Mouse (Mus musculus): ENCODE results near the gene Nr3c2. TPM values are rescaled to one million over a fixed set of nuclear protein-coding genes. Genes with fewer than 3 reads are reported as not detected.

Gene Nr3c2
- polyA plus RNA-seq, 1 experiment, result 7.6 TPM

DNA sequence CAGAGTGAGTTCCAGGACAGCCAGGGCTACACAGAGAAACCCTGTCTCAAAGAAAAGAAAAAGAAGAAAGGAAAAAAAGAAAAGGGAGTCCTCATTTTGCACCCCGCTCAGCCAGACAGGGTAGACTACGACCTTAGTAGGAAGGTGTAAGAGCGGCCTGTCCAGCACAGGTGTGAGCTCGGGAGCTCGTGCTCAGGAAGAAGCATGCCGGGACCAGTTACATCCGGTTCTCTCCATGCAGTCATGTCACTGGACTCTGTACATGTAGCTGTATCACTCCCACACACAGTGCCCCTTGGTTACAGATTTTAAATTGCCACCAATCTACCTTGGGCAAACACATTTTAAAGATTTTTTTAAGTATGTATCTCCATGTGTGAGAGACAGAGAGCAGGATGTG is 203.6 kb downstream of the Nr3c2 start:
- Histone ChIP-seq H3K36me3 (ENCODE audit: control insufficient read depth, insufficient read depth, low read length) (no peaks in the 10 kb centered on the region), H3K4me1 (ENCODE audit: control insufficient read depth, insufficient read depth, low read length) (peaks cover 5% of the 10 kb centered on the region; the same call in 1 of the 2 replicates), H3K27ac (ENCODE audit: insufficient read depth, low read depth, low read length) (no peak overlapping the region), H3K27me3 (replicated peaks; ENCODE audit: control insufficient read depth, insufficient read depth, low read length) (no peaks in the 10 kb centered on the region), H3K4me3 (ENCODE audit: insufficient read depth, low read depth, low read length) (no peak overlapping the region)
- TF ChIP-seq POLR2A (IDR thresholded peaks at IDR 0.05; ENCODE audit: low read depth, low read length), result no peak
- TF ChIP-seq CTCF (conservative IDR thresholded peaks at IDR 0.05; ENCODE audit: insufficient read depth, insufficient read length, low read depth, low read length), result no peak
- peak; percentile 39 for DNase-seq
- 60% methylated on average over 7 of the region's 7 CpGs for WGBS

DNA sequence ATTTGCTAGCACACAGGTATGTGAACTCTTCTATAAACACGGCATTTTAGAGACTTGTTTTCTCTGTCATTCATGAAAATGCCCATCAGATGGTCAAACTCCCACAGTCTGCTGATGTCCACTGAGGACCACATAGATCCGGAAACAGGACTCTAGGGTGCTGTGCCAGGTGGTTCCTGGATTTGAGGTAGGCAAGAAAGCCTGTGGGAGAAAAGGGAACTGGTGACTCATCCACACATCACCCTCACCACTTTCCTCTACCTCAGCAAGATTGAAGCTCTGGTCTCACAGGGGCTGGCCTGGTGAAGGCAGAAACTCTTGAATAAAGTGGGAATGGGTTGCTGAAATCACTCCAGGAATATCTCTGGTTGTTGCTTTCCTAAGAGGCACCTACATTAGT is 213.5 kb downstream of the Nr3c2 start:
- no peak for DNase-seq
- H3K27me3 ChIP-seq (replicated peaks; ENCODE audit: control insufficient read depth, insufficient read depth, low read length), result no peaks in the 10 kb centered on the region
- no peak for TF ChIP-seq POLR2A (IDR thresholded peaks at IDR 0.05; ENCODE audit: low read depth, low read length)
- TF ChIP-seq CTCF (conservative IDR thresholded peaks at IDR 0.05; ENCODE audit: insufficient read depth, insufficient read length, low read depth, low read length), result no peak
- no peak overlapping the region for H3K4me3 ChIP-seq (ENCODE audit: insufficient read depth, low read depth, low read length)
- H3K4me1 ChIP-seq (ENCODE audit: control insufficient read depth, insufficient read depth, low read length), result no peaks in the 10 kb centered on the region
- 89% methylated on average over 2 of the region's 2 CpGs for WGBS
- H3K27ac ChIP-seq (ENCODE audit: insufficient read depth, low read depth, low read length), result no peak overlapping the region
- no peaks in the 10 kb centered on the region for H3K36me3 ChIP-seq (ENCODE audit: control insufficient read depth, insufficient read depth, low read length)

DNA sequence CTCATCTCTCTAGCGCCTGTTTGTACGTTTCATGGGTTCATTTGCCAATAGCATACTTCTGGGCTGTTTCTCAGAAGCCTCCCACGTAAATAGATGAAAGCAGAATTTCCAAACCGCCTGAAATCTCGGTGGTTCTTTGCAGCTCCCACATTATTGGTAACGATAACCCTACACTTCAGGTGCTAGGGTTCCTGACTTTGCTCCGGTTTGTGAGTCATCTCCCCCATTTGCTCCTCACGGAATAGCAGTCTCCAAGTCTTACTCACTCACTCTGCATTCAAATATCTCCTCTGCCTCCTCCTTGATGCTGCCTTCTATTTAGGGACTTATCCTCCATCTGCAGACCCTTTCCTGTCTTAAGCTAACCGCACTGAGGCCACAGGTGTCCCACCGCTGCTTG is 215.5 kb downstream of the Nr3c2 start:
- Histone ChIP-seq H3K36me3 (ENCODE audit: control insufficient read depth, insufficient read depth, low read length) (no peaks in the 10 kb centered on the region), H3K27ac (ENCODE audit: insufficient read depth, low read depth, low read length) (no peak overlapping the region), H3K4me3 (ENCODE audit: insufficient read depth, low read depth, low read length) (no peak overlapping the region), H3K27me3 (replicated peaks; ENCODE audit: control insufficient read depth, insufficient read depth, low read length) (no peaks in the 10 kb centered on the region), H3K4me1 (ENCODE audit: control insufficient read depth, insufficient read depth, low read length) (no peaks in the 10 kb centered on the region)
- WGBS, result 92% methylated on average over 10 of the region's 10 CpGs
- TF ChIP-seq POLR2A (IDR thresholded peaks at IDR 0.05; ENCODE audit: low read depth, low read length) (no peak), CTCF (conservative IDR thresholded peaks at IDR 0.05; ENCODE audit: insufficient read depth, insufficient read length, low read depth, low read length) (no peak)
- no peak for DNase-seq

DNA sequence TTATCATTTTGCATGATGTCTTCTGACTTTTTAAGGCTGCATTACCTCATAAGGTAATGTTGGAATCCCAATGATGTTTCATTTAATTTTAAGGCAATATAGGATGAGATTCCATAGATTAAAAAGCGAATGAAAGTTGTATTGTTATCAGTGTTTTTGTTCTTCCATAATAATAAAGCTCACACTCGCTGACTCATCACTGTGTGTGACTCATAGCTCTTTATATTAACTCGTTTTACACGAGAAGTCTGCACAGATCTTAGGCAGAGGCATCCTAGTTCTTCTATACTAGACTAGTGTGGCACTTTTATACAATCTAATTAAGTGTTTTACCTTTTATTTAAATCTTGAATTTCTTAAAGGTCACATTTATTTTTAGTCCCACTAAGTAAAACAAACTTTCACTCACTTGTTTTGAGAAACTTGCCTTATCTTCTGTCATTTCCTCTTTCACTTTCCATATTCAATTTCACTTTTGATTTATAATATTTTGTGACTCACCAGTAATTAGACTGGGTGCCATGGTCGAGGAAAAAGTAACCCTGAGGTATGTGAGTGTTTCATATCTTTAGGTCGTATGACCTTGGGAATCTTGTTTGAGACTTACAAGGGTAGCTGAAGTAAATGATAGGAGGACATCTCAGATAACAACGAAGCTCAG is 217.3 kb downstream of the Nr3c2 start:
- 63% methylated on average over 7 of the region's 7 CpGs for WGBS
- no peak for TF ChIP-seq CTCF (conservative IDR thresholded peaks at IDR 0.05; ENCODE audit: insufficient read depth, insufficient read length, low read depth, low read length)
- TF ChIP-seq POLR2A (IDR thresholded peaks at IDR 0.05; ENCODE audit: low read depth, low read length), result no peak
- H3K27ac ChIP-seq (ENCODE audit: insufficient read depth, low read depth, low read length), result no peak overlapping the region

DNA sequence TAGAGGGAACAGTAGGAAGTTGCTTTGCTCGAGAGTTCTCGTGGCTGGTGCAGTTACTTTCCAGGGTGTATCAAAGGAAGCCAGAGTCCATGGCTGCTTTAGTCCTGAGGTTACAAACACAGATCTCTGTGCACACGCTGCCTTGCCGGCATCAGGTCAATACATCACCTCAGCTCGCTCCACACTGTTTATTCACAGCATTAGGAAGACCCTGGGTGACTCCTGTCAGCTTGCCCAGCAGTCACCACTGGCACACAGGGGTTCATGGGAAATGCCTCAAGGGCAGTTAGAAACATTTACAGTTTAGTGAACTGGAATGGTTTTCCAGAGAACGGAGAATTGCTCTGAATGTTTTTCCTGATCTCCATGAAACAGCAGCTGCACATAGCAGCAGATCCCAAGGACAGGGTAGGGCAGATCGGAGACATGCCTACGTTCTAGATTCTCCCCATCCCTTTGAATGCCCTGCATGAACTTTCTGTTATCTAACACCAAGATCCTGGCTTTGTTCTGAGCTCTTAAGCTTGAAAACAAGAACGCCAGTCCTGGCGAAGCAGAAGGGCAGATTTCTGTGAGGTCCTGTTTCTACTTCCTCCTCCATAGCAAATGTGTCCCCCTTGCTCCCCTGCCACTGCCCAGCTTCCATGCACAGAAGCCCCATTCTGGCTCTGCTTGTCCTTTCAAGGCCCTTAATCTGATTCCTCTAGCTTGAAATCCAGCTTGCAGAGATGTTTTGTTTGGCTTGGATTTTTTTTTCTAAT is 221.7 kb downstream of the Nr3c2 start:
- Histone ChIP-seq H3K27ac (ENCODE audit: insufficient read depth, low read depth, low read length) (peak overlapping the region; percentile 91), H3K36me3 (ENCODE audit: control insufficient read depth, insufficient read depth, low read length) (no peaks in the 10 kb centered on the region), H3K4me1 (ENCODE audit: control insufficient read depth, insufficient read depth, low read length) (0 out of 2 replicates have a peak, but pooled peaks cover 2% of the 10 kb centered on the region), H3K27me3 (replicated peaks; ENCODE audit: control insufficient read depth, insufficient read depth, low read length) (no peaks in the 10 kb centered on the region), H3K4me3 (ENCODE audit: insufficient read depth, low read depth, low read length) (no peak overlapping the region)
- TF ChIP-seq POLR2A (IDR thresholded peaks at IDR 0.05; ENCODE audit: low read depth, low read length) (no peak), CTCF (conservative IDR thresholded peaks at IDR 0.05; ENCODE audit: insufficient read depth, insufficient read length, low read depth, low read length) (no peak)
- WGBS, result 32% methylated on average over 10 of the region's 10 CpGs
- DNase-seq, result peak; percentile 80

More for the DNA sequence above, 217.3 kb downstream of the Nr3c2 start:
- DNase-seq, result no peak
- H3K4me1 ChIP-seq (ENCODE audit: control insufficient read depth, insufficient read depth, low read length), result 0 out of 2 replicates have a peak, but pooled peaks cover under 1% of the 10 kb centered on the region
- no peak overlapping the region for H3K4me3 ChIP-seq (ENCODE audit: insufficient read depth, low read depth, low read length)
- no peaks in the 10 kb centered on the region for H3K27me3 ChIP-seq (replicated peaks; ENCODE audit: control insufficient read depth, insufficient read depth, low read length)
- no peaks in the 10 kb centered on the region for H3K36me3 ChIP-seq (ENCODE audit: control insufficient read depth, insufficient read depth, low read length)

DNA sequence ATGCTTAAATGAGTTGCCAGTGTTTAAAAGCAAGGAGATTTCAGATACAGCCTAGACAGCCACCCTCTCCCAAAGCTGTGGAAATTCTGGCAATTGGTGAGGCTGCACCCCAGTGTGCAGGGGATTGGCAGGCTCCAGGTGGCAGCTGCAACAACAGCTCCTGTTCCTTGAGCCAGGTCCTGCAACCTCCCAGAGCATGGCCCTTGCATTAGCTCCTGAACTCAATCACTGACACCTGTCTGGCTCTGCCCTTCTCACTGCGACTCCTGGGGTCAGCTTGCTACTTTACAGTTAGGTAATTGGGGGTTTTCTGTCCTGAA is 222.3 kb downstream of the Nr3c2 start:
- Histone ChIP-seq H3K4me1 (ENCODE audit: control insufficient read depth, insufficient read depth, low read length) (0 out of 2 replicates have a peak, but pooled peaks cover 2% of the 10 kb centered on the region), H3K36me3 (ENCODE audit: control insufficient read depth, insufficient read depth, low read length) (no peaks in the 10 kb centered on the region), H3K27ac (ENCODE audit: insufficient read depth, low read depth, low read length) (peak overlapping the region; percentile 91), H3K27me3 (replicated peaks; ENCODE audit: control insufficient read depth, insufficient read depth, low read length) (no peaks in the 10 kb centered on the region), H3K4me3 (ENCODE audit: insufficient read depth, low read depth, low read length) (no peak overlapping the region)
- peak; percentile 23 for DNase-seq
- no peak for TF ChIP-seq CTCF (conservative IDR thresholded peaks at IDR 0.05; ENCODE audit: insufficient read depth, insufficient read length, low read depth, low read length)
- TF ChIP-seq POLR2A (IDR thresholded peaks at IDR 0.05; ENCODE audit: low read depth, low read length), result no peak
- WGBS, result 36% methylated on average over 1 of the region's 1 CpGs

DNA sequence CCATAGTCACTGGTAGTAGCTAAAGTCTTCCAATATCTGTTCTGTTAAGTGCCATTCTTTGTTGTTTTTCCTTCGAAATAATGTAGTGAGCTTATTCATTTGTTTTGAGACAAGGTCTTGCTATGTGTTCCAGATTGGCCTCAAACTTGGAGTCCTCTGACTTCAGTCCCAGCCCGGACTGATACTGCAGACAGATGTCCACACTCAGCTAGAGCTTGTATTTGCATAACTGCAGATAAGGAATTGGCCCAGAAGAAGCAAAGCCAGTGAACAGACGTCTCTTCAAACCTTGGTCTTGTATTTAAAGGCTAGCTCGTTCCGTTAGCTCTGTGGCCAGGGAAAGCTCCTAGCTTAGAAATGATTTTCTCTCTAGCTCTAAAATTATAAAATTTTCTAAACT is 223.1 kb downstream of the Nr3c2 start:
- Histone ChIP-seq H3K4me3 (ENCODE audit: insufficient read depth, low read depth, low read length) (no peak overlapping the region), H3K36me3 (ENCODE audit: control insufficient read depth, insufficient read depth, low read length) (no peaks in the 10 kb centered on the region), H3K27ac (ENCODE audit: insufficient read depth, low read depth, low read length) (peak overlapping the region; percentile 71; the same call in 1 of the 2 replicates), H3K4me1 (ENCODE audit: control insufficient read depth, insufficient read depth, low read length) (0 out of 2 replicates have a peak, but pooled peaks cover 4% of the 10 kb centered on the region), H3K27me3 (replicated peaks; ENCODE audit: control insufficient read depth, insufficient read depth, low read length) (no peaks in the 10 kb centered on the region)
- DNase-seq, result no peak
- no peak for TF ChIP-seq POLR2A (IDR thresholded peaks at IDR 0.05; ENCODE audit: low read depth, low read length)
- no peak for TF ChIP-seq CTCF (conservative IDR thresholded peaks at IDR 0.05; ENCODE audit: insufficient read depth, insufficient read length, low read depth, low read length)
- 73% methylated on average over 5 of the region's 5 CpGs for WGBS

All from kidney, adult 2 months (tissue).